ENCODE assay signal across 29 mouse cellular contexts in genomic region chrX:163301045-163301444, GRCm38 (mm10).
A peak's percentile ranks its signal among the peaks of the same experiment; 100 is the strongest.
DNase-seq lines count a peak whose midpoint lies in the region; ATAC-seq and TF ChIP-seq lines count a peak whose summit lies in the region.
"Had no signal": no experiment of that assay in that cellular context is flagged by ENCODE, and none has a peak within 500 bp of the region (broad histone marks: within the 10 kb centered on the region; RNA-seq: fewer than 3 reads in every experiment).

No protein-coding gene starts in this region.

- H3K9me3 ChIP-seq in limb, embryonic 14.5 days (ENCODE audit: control insufficient read depth, low read length) = no peaks in the 10 kb centered on the region
- H3K9me3 ChIP-seq in limb, embryonic 10.5 days (replicated peaks) = no peaks in the 10 kb centered on the region
- H3K9me3 ChIP-seq in forebrain, embryonic 12.5 days = no peaks in the 10 kb centered on the region
- H3K9me3 ChIP-seq: embryonic facial prominence, embryonic 15.5 days; forebrain, embryonic 15.5 days; G1E; heart, embryonic 10.5 days; heart, embryonic 13.5 days; hindbrain, embryonic 12.5 days; intestine, embryonic 15.5 days had no signal

- H3K4me1 ChIP-seq in limb, embryonic 14.5 days (ENCODE audit: control insufficient read depth, insufficient read depth, low read length) = no peaks in the 10 kb centered on the region
- peaks cover 5% of the 10 kb centered on the region; the same call in 1 of the 2 replicates for H3K4me1 ChIP-seq in limb, embryonic 10.5 days
- H3K4me1 ChIP-seq in forebrain, embryonic 12.5 days = no peaks in the 10 kb centered on the region
- H3K4me1 ChIP-seq: embryonic facial prominence, embryonic 15.5 days; forebrain, embryonic 15.5 days; hindbrain, embryonic 12.5 days; intestine, embryonic 15.5 days had no signal

- ATAC-seq in limb, embryonic 14.5 days (ENCODE audit: low FRiP score, low read depth) = no peak
- peak; percentile 91 for ATAC-seq in granulocyte monocyte progenitor cell, adult 5-6 weeks (replicated peaks; ENCODE audit: poor library complexity, severe bottlenecking)
- peak; percentile 96 for ATAC-seq in megakaryocyte progenitor cell, adult 5-6 weeks (replicated peaks; ENCODE audit: poor library complexity)
- ATAC-seq in forebrain, embryonic 12.5 days (ENCODE audit: low FRiP score) = no peak
- ATAC-seq: forebrain, embryonic 15.5 days; hindbrain, embryonic 16.5 days; intestine, embryonic 15.5 days; Patski had no signal

- 77% methylated on average over 6 of the region's 6 CpGs for WGBS in limb, embryonic 14.5 days
- WGBS in limb, embryonic 10.5 days = 82% methylated on average over 6 of the region's 6 CpGs
- 77% methylated on average over 6 of the region's 6 CpGs for WGBS in forebrain, embryonic 12.5 days

- H3K27me3 ChIP-seq in limb, embryonic 14.5 days (ENCODE audit: control insufficient read depth, insufficient read depth, low read length) = no peaks in the 10 kb centered on the region
- peaks cover 90% of the 10 kb centered on the region for H3K27me3 ChIP-seq in limb, embryonic 10.5 days (ENCODE audit: low read depth, poor library complexity, severe bottlenecking)
- H3K27me3 ChIP-seq in forebrain, embryonic 12.5 days = peaks cover 19% of the 10 kb centered on the region; the same call in 1 of the 2 replicates
- H3K27me3 ChIP-seq: forebrain, embryonic 15.5 days; heart, embryonic 13.5 days; intestine, embryonic 15.5 days had no signal

- H3K4me3 ChIP-seq in limb, embryonic 14.5 days (replicated peaks; ENCODE audit: low read length) = no peak overlapping the region
- no peak overlapping the region for H3K4me3 ChIP-seq in limb, embryonic 10.5 days
- no peak overlapping the region for H3K4me3 ChIP-seq in forebrain, embryonic 12.5 days (replicated peaks)
- H3K4me3 ChIP-seq: embryonic facial prominence, embryonic 15.5 days; forebrain, embryonic 15.5 days; gastrocnemius, adult 2 months; heart, adult 2 months; heart, embryonic 10.5 days; heart, embryonic 13.5 days; hindbrain, embryonic 12.5 days; intestine, embryonic 15.5 days had no signal

- DNase-seq in limb, embryonic 14.5 days (ENCODE audit: low spot score) = peak; percentile 14
- no peak for DNase-seq in limb, embryonic 10.5 days (ENCODE audit: low spot score)
- DNase-seq in CD4-positive helper T cell, adult 2 months (ENCODE audit: low read depth, low spot score) = peak; percentile 1
- no peak for DNase-seq in thymus, postnatal 4 days
- DNase-seq in frontal cortex, postnatal 14 days (ENCODE audit: low spot score in 2 of 2) = no peak
- DNase-seq: adrenal gland, postnatal 14 days; cerebellum, adult 11 months; cerebellum, adult 2 months; cerebellum, adult 9-11 months; cerebellum, postnatal 25 days; embryo, embryonic 11 days; gastrocnemius, adult 2 months; gastrocnemius, postnatal 25 days; heart, adult 2 months; heart, postnatal 14 days; heart, postnatal 4 days; kidney, adult 11 months had no signal

- no peak overlapping the region for H3K9ac ChIP-seq in limb, embryonic 14.5 days (ENCODE audit: low read depth, low read length, severe bottlenecking)
- H3K9ac ChIP-seq in forebrain, embryonic 12.5 days = no peak overlapping the region
- H3K9ac ChIP-seq: embryonic facial prominence, embryonic 15.5 days; forebrain, embryonic 15.5 days; heart, embryonic 13.5 days; hindbrain, embryonic 12.5 days; intestine, embryonic 15.5 days had no signal

- H3K27ac ChIP-seq in limb, embryonic 14.5 days (replicated peaks; ENCODE audit: low read depth, low read length) = no peak overlapping the region
- H3K27ac ChIP-seq in limb, embryonic 10.5 days = no peak overlapping the region
- no peak overlapping the region for H3K27ac ChIP-seq in forebrain, embryonic 12.5 days
- H3K27ac ChIP-seq: embryonic facial prominence, embryonic 15.5 days; forebrain, embryonic 15.5 days; gastrocnemius, adult 2 months; heart, adult 2 months; heart, embryonic 10.5 days; heart, embryonic 13.5 days; hindbrain, embryonic 12.5 days; intestine, embryonic 15.5 days had no signal

- TF ChIP-seq POLR2A in limb, embryonic 14.5 days (IDR thresholded peaks at IDR 0.05; ENCODE audit: borderline replicate concordance, extremely low read depth, insufficient read depth, insufficient read length) = no peak

- no peaks in the 10 kb centered on the region for H3K36me3 ChIP-seq in limb, embryonic 14.5 days (ENCODE audit: control insufficient read depth, insufficient read depth, low read length)
- no peaks in the 10 kb centered on the region for H3K36me3 ChIP-seq in limb, embryonic 10.5 days
- no peaks in the 10 kb centered on the region for H3K36me3 ChIP-seq in forebrain, embryonic 12.5 days (replicated peaks)
- H3K36me3 ChIP-seq: embryonic facial prominence, embryonic 15.5 days; forebrain, embryonic 15.5 days; G1E; heart, embryonic 10.5 days; heart, embryonic 13.5 days; hindbrain, embryonic 12.5 days; intestine, embryonic 15.5 days had no signal

- H3K4me2 ChIP-seq in limb, embryonic 14.5 days (replicated peaks; ENCODE audit: low read depth, low read length, severe bottlenecking) = no peak overlapping the region
- no peak overlapping the region for H3K4me2 ChIP-seq in forebrain, embryonic 12.5 days
- H3K4me2 ChIP-seq: embryonic facial prominence, embryonic 15.5 days; forebrain, embryonic 15.5 days; heart, embryonic 13.5 days; hindbrain, embryonic 12.5 days; intestine, embryonic 15.5 days had no signal

Comparison
In these comparisons a context has a peak if more than half of its experiments do, and no peak if none do; other contexts are left out.
1. DNase-seq: peak in limb, embryonic 14.5 days (single experiment) and CD4-positive helper T cell, adult 2 months (single experiment); none in limb, embryonic 10.5 days (single experiment), thymus, postnatal 4 days (single experiment) and frontal cortex, postnatal 14 days (0 of 2).
2. ATAC-seq: peak in granulocyte monocyte progenitor cell, adult 5-6 weeks (single experiment) and megakaryocyte progenitor cell, adult 5-6 weeks (single experiment); none in limb, embryonic 14.5 days (single experiment) and forebrain, embryonic 12.5 days (single experiment).